Mouse (Mus musculus): ENCODE data around the gene Pard3b.
A peak's percentile ranks its signal among the peaks of the same experiment; 100 is the strongest.

Pard3b gene

DNA sequence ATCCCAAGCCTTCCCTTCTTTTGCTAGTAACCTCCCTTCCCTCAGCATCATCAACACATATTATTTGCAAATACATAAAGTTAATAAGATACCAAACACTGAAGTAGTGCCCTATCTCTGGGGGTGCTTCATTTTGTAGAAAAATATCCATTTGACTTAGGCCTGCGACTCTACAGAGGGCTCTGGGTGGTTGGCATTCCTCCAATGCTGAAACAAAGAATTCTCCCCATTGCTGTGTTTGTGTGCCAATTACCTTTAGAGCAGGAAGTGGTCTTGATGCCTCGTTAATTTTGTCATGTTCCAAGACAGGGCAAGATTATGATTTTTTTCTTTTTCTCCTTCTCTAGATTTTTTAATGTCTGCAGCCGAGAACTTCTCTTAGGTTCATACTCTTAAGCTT, 637.8 kb downstream of the Pard3b start:
- DNase-seq: no peak

DNA sequence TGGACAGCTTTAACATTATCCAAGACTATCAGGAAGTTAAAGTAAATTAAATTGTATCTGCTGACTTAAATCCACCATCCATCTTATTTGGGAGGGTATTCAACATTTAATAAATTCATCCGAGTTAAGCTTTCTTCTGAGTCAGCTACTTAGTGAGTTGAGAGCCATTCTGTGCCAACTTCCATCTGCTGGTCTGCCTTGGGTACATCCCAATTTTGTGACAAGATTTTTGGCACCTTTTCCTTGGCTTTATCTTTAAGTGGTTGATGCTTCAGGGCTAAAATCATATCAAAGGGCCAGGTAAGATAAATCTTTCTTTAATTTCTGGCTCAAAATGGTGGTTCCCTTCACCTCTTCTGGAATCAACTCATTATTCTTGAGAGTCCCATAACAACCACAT, 640.0 kb downstream of the Pard3b start:
- no peak for DNase-seq

DNA sequence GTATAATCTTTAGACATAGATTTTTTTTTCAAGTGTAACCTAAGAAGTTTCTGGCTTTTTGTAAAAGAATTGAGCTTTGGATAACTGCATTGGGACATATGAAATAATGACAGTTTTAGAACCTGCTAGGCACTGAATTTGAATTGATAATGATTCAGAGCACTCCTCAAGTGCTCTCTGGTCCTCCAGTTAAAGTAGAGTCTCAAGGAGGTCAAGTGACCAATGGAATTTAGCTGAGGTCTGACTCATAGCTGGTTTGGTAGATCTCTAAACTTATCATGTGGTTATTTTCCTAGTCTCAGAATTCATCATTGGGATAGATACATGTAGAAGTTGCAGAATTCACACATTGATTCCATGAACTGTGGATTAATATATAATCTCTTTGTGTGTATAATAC, 642.0 kb downstream of the Pard3b start:
- no peak for DNase-seq

GRCm38 (mm10) chr1:62282835-62283234, 644.2 kb downstream of the Pard3b start:
- no peak for DNase-seq

DNA sequence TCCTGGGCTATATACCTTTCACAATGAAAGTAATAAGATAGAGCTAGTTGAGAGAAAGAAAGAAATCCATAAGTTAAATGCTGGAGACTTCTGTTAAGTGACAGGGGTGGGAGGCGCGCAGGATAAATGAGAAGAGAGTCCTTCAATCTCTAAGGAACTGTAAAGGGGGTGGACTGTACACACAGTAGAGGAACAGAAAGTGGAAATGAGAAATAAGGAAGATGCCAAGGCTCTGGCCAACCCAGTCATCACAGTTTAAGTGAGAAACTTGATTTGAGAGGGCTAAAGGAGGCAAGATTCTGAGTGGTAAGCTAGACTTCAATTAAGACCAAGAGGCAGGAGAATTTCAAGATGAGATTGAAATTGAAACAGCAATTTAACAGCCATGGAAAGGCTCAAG, 645.0 kb downstream of the Pard3b start:
- no peak for DNase-seq

DNA sequence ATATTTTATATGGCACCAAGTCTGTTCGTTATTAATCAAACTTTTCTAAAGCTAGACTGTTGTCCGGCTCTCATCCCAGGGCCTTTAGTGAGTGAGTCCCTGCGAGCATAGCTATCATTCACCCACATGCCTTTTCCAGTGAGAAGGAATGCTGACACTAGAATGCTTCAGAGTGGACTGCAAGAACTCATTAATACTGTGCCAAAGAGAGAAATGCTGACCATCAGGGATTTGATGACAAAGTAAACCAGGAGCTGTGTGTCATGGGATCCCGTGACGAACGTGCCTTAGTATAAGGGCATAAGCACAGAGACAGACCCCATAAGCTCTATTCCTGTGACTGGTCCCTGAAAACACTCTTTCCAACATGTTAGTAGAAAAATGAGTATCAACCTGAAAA, 670.8 kb downstream of the Pard3b start:
- no peak for DNase-seq

DNA sequence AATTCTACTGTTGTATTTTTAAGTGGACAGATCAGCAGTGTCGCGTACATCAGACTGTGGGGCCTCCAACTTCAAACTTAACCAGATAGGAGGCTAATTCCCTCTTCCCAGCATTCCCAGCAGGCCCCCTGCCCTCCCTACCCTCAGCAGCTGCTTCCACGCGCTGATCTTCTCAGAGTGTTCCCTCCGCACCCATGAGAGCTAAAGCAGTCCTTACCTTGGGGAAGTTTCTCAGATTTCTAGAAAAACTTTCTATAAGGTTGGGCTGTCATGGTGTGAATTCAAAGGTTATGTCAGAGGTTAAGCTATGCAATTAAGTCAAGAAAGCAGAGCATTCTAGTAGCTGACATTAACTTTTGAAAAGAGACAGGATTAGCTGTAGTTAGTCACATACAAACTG, 686.6 kb downstream of the Pard3b start:
- no peak for DNase-seq

GRCm38 (mm10) chr1:62327743-62328142, 689.1 kb downstream of the Pard3b start:
- DNase-seq: no peak

GRCm38 (mm10) chr1:62328808-62329207, 690.2 kb downstream of the Pard3b start:
- no peak for DNase-seq

DNA sequence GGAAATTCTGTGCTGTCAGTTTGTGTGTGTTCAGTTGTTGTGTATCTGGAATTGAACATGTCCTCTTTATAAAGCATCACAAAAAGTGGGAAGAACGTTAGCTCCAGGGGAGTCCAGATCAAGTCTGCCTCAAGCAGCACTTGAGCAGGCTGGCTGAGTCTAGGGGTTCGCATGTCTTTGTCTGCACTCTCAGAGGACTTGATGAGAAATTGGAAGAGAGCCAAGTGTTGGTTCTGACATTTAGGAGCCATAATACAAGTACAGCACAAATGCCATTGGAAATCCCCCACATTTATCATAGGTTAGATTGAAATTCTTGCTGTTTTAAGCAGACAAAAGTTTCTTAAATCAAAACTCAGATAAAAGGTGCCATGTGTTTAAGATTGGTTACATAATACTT, 694.4 kb downstream of the Pard3b start:
- DNase-seq: no peak

GRCm38 (mm10) chr1:62334196-62334595, 695.6 kb downstream of the Pard3b start:
- DNase-seq: no peak

- DNase-seq: no peak
Measured at GRCm38 (mm10) chr1:62340261-62340660, 701.6 kb downstream of the Pard3b start.

DNA sequence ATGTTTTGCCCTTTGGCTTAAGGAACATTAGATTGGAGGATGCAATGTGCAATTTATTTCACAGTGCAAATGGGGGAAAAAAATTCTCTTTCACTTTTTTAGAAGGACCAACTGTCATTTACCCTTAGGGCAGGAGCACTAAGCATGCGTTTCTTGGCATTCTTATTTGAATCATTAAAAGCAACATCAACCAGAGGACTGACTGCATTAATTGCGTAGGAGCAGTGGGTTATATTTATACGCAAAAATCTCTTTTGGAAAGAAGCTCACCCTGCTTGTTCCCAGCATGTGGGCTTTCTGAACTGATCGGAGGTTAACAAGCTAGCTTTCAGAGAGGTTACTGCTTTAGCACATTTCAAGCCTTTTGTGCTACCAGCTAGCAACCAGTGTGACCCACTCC, 705.7 kb downstream of the Pard3b start:
- no peak for DNase-seq

- no peak for DNase-seq
Measured at GRCm38 (mm10) chr1:62348371-62348770, 709.7 kb downstream of the Pard3b start.

GRCm38 (mm10) chr1:62355496-62355895, 716.9 kb downstream of the Pard3b start:
- no peak for DNase-seq

DNA sequence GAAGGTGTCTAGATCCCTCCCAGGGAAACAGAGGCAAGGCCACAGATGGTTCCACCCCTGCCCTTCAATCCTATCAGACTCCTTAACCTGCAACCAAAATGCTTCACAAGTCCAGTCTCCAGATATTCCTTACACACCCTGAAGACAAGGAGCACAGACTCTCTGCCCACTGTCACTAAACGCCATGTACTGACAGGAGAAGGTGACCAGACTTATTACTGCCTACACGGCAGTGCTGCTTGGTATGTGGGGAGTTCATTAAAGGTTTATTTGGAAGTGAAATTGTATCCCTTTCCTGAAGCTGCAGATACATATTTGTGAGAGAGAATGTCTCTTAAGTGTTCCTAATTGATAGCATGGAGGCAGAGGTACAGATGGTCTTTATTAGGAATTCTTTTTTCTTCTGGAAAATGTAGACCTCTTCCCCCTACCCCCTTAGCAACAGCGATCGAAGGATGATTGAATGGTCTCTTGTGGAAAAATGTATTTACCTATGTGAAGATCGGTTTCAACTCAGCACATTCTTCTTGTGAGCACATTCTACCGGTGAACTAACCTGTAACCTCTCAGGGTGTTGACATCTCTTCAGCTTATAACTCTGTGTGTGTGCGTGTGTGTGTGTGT, 735.9 kb downstream of the Pard3b start:
- no peak for DNase-seq

GRCm38 (mm10) chr1:62378335-62378734, 739.7 kb downstream of the Pard3b start:
- peak in 1 of 2 experiments; percentile 3 for DNase-seq

DNA sequence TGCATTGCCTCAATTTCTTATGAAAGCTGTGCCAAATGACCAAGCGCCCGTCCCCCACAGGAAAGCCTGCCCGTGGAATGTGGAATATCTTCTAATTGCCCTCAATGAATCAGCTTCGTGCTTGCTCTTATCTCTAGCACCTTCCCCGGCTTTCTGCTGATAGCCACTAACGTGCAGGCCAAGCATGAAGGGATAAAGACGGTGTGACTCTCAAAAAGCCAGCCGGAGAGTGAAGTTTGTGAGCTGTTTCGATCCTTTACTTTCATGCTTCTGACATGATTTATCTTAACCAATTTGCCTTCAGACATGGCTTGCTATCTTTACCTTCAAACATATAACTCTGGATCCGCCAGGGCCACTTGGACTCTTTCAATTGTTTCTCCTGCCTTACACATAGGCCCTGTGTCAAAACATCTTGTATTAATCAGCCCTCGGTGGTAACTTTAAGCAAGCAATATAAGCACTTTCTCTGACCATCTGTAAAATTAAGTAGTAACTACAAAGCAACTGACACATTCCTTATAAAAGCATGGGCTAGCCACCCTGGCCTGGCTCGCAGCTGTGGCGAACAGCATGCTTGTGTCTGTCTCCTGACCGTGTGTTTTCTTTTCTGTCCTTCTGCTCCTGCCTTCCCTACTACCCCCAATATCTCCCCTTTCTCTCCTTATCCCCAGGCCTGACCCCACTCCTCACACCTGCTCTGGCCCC, 744.3 kb downstream of the Pard3b start:
- DNase-seq: no peak

GRCm38 (mm10) chr1:62384241-62384640, 745.6 kb downstream of the Pard3b start:
- DNase-seq: no peak

DNA sequence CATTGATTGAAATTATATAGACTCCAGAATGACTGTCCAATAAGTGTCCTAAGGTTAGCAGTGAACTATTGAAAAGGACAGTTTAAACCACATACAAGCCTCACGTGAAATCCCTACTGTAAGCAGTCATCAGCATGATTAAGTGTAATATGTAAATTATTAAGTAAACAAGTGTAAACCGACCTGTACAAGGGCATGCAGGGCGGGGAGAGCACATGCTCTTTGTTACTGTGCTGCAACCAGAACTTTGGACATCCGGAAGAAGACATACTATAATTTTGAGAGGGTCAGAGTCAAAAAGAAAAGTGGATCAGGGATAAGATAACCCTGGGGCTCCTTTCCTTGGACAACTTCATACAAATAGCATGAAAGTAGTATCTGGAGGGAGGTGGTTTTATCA, 749.4 kb downstream of the Pard3b start:
- DNase-seq: no peak

DNA sequence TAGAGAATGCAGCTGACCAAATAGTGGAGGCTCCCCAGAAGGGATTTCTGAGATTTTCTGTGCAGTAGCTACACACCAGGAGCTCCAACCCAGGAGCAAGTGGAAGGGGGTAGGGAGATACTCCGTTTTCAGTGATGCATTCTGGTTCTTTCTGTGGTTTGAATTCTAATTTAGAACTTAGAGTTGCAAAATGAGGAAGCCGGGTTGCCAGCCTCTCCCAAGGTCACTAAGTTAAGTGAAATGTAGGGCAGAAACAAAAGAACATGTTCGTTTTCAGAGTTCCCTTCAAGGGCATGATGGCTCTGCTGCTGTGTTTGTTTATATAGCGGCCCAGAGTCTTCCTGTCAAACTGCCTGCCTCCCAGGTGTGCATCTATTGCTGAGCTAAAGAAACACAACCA, 754.2 kb downstream of the Pard3b start:
- no peak for DNase-seq

DNA sequence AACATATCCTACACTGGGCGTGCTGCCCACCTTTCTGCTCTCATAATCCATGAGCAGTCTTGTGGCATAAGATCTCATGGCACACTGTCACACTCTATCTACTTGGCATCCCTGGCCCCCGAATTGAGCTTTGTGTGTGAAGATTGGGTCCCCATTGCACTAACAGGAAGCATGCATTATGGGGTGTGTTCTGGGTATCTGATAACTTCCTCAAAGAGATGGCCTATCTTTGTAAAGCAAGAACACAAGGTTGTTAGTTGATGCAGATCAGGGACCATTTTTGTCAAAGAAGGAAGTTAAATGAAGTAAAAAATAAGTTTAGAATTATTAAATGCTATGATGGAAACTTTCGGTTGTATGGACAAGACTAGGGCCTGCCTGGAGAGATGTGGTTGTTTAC, 755.9 kb downstream of the Pard3b start:
- DNase-seq: no peak

GRCm38 (mm10) chr1:62398261-62398660, 759.6 kb downstream of the Pard3b start:
- no peak for DNase-seq

DNA sequence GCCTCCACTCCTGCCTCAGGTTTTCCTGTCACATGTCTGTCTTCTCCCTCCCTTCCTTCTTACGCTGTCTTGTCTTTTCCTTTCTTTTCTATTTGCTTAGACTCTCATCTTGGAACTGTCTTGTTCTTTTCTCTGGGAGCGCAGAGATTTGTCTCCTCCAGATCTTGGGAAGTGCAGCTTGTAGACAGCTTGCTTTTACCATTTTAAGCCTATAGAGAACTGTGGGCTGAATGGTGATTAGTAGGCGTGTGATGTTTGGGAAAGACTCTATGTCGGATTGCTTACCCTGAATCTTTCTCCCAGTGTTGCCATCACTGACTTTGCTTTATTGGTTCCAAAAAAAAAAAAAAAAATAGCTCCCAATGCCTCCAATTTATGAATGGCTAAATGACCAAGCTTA, 760.1 kb downstream of the Pard3b start:
- DNase-seq: no peak

- no peak for DNase-seq
Measured at GRCm38 (mm10) chr1:62405061-62405460, 766.4 kb downstream of the Pard3b start.
